Mouse (Mus musculus): Measurements from ENCODE around the gene Ano6.

Gene Ano6

GRCm38 (mm10) chr15:95790529-95791071 lies at the start of gene Ano6:
Ano6 (plus strand) TSS chr15:95790843.
- DNase-seq (ENCODE audit: low spot score), result peak; percentile 74

GRCm38 (mm10) chr15:95742955-95743354 lies 47.7 kb upstream of the Ano6 start:
- DNase-seq (ENCODE audit: low spot score), result no peak

GRCm38 (mm10) chr15:95743856-95744255 lies 46.8 kb upstream of the Ano6 start:
- no peak for DNase-seq (ENCODE audit: low spot score)

GRCm38 (mm10) chr15:95745346-95746106 lies 45.1 kb upstream of the Ano6 start:
- no peak for DNase-seq (ENCODE audit: low spot score)

- no peak for DNase-seq (ENCODE audit: low spot score)
Measured at GRCm38 (mm10) chr15:95746513-95746912, 44.1 kb upstream of the Ano6 start.

- no peak for DNase-seq (ENCODE audit: low spot score)
Measured at GRCm38 (mm10) chr15:95746955-95747931, 43.4 kb upstream of the Ano6 start.

- no peak for DNase-seq (ENCODE audit: low spot score)
Measured at GRCm38 (mm10) chr15:95749216-95749615, 41.4 kb upstream of the Ano6 start.

- no peak for DNase-seq (ENCODE audit: low spot score)
Measured at GRCm38 (mm10) chr15:95750038-95750437, 40.6 kb upstream of the Ano6 start.

- no peak for DNase-seq (ENCODE audit: low spot score)
Measured at GRCm38 (mm10) chr15:95751832-95752676, 38.6 kb upstream of the Ano6 start.

- no peak for DNase-seq (ENCODE audit: low spot score)
Measured at GRCm38 (mm10) chr15:95752677-95753019, 38.0 kb upstream of the Ano6 start.

- DNase-seq (ENCODE audit: low spot score), result no peak
Measured at GRCm38 (mm10) chr15:95753031-95753430, 37.6 kb upstream of the Ano6 start.

- no peak for DNase-seq (ENCODE audit: low spot score)
Measured at GRCm38 (mm10) chr15:95757169-95757568, 33.5 kb upstream of the Ano6 start.

GRCm38 (mm10) chr15:95758069-95758468 lies 32.6 kb upstream of the Ano6 start:
- DNase-seq (ENCODE audit: low spot score), result no peak

GRCm38 (mm10) chr15:95758696-95759434 lies 31.8 kb upstream of the Ano6 start:
- DNase-seq (ENCODE audit: low spot score), result no peak

- DNase-seq (ENCODE audit: low spot score), result no peak
Measured at GRCm38 (mm10) chr15:95759857-95760256, 30.8 kb upstream of the Ano6 start.

- DNase-seq (ENCODE audit: low spot score), result no peak
Measured at GRCm38 (mm10) chr15:95761420-95761819, 29.2 kb upstream of the Ano6 start.

GRCm38 (mm10) chr15:95762661-95763303 lies 27.9 kb upstream of the Ano6 start:
- peak; percentile 43 for DNase-seq (ENCODE audit: low spot score)

- DNase-seq (ENCODE audit: low spot score), result no peak
Measured at GRCm38 (mm10) chr15:95763464-95763863, 27.2 kb upstream of the Ano6 start.

GRCm38 (mm10) chr15:95765271-95765670 lies 25.4 kb upstream of the Ano6 start:
- no peak for DNase-seq (ENCODE audit: low spot score)

- no peak for DNase-seq (ENCODE audit: low spot score)
Measured at GRCm38 (mm10) chr15:95765936-95766335, 24.7 kb upstream of the Ano6 start.

GRCm38 (mm10) chr15:95767825-95768224 lies 22.8 kb upstream of the Ano6 start:
- DNase-seq (ENCODE audit: low spot score), result no peak
